Mouse (Mus musculus) c-Kit-positive CD71-positive TER-119-positive erythroid progenitor cells, embryonic 14.5 days (primary cell): Measurements from ENCODE around the gene Retreg1.
A peak's percentile ranks its signal among the peaks of the same experiment; 100 is the strongest.
"Not testable (repeated sequence)": the region's sequence is repeated elsewhere in the genome, so short reads cannot be mapped to it uniquely, and the experiment has no call there.

ENCODE experiments used
- DNase-seq: peaks from one replicate; pipeline ENCODE4 v3.0.0-alpha.2; 2013; ENCODE audit warnings: low spot score

The Retreg1 gene

DNA sequence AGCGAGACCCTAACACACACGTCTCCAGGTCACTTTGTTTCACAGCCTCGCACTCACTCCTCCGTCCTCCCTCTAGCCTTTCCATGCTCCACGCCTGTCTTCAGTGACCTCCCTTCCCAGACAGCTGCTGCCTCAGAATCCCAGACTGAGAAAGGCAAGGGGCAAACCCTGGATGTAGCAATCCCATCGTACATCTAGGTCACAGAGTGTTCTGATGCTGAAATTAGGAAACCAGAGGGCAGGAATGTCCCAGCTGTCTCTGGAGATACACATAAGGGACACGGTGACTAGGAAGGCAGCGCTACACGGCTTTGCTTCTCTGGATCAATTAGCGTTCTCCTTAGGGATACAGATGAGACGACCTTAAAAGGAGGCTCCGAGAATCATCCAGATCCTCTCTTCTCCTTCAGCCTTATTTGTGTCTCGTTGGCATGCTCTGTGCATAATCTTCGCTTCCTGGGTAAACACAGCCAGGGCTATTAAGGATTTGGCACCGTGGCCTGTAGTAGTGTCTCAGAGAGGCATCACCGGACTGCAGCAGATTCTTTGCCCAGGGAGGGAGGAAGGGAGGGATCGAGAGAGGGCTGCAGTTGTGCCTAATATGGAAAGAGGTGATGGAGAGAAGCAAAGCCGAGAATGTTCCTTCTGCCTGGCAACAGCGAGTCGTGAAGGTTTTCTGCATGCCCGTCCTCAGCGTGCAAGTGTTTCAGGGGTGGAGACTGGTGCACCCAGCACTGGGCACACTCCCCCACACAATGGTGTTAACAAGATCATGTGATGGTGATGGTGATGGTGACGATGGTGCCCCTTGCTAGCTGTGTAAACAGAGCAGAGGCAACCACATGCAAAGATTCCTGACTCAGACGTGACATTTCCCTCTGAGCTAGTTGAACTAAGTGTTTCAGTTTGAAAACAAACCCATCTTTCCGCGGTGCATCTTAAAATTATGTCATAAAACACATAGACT, 105.6 kb downstream of the Retreg1 start:
- no peak for DNase-seq

- no peak for DNase-seq
Measured at GRCm38 (mm10) chr15:25949696-25950095, 106.7 kb downstream of the Retreg1 start.

GRCm38 (mm10) chr15:25950584-25950983, 107.6 kb downstream of the Retreg1 start:
- no peak for DNase-seq

- no peak for DNase-seq
Measured at GRCm38 (mm10) chr15:25951037-25951436, 108.1 kb downstream of the Retreg1 start.

- DNase-seq = no peak
Measured at GRCm38 (mm10) chr15:25956001-25956400, 113.0 kb downstream of the Retreg1 start.

- no peak for DNase-seq
Measured at GRCm38 (mm10) chr15:25956422-25957117, 113.6 kb downstream of the Retreg1 start.

DNA sequence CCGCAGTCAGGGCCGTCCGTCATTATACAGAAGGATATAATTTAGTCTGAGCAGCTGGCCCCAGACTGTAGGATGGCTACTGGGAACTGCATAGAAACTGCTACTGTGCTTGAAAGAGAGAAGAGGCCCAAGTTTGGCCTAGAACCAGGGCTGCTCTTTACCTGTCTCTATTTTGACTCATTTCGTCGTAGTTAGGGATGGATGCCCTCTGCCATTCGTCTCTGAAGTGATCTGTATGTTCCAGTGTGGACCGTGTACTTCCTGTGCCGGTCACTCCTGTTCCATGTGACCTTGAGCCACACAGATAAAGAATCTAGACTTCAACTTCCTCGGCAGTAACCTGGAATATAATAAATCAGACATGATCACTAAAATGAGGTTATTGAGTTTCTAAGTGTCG, 114.7 kb downstream of the Retreg1 start:
- no peak for DNase-seq

- DNase-seq = no peak
Measured at GRCm38 (mm10) chr15:25959375-25959774, 116.4 kb downstream of the Retreg1 start.

- no peak for DNase-seq
Measured at GRCm38 (mm10) chr15:25960231-25960630, 117.3 kb downstream of the Retreg1 start.

GRCm38 (mm10) chr15:25966220-25966774, 123.3 kb downstream of the Retreg1 start:
- DNase-seq = no peak

DNA sequence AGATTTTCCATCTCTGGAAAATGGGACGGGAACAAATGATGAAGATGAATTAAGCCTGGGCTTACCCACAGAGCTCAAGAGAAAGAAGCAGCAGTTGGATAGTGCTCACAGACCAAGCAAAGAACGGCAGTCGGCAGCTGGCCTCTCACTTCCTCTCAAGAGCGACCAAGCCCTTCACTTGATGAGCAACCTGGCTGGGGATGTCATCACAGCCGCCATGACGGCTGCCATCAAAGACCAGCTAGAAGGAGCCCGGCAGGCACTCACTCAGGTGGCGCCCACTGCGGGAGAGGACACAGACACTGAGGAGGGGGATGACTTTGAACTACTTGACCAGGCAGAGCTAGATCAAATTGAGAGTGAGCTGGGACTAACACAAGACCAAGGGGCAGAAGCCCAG, 128.6 kb downstream of the Retreg1 start:
- no peak for DNase-seq

- no peak for DNase-seq
Measured at GRCm38 (mm10) chr15:25972758-25973157, 129.8 kb downstream of the Retreg1 start.

- no peak for DNase-seq
Measured at GRCm38 (mm10) chr15:25974352-25974751, 131.4 kb downstream of the Retreg1 start.

DNA sequence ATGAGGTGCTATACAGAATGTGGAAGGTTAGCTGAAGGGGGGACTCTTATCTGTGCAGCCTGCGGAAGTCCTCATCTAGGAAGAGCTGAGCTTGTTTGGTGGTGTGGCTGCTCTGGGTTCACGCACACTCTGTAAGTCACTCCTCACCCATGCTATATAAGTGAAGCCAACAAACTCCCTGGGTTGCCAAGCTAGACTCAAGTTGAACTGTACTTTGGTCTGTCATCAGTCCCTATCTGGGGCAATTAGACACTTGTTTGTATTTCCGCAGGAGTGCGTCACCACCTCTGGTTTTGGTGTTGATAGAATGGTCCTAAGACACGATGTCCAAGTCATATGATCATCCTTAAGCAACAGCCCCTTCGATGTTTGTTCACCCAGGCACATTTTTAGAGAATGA, 132.8 kb downstream of the Retreg1 start:
- DNase-seq = no peak

GRCm38 (mm10) chr15:25983614-25984013, 140.6 kb downstream of the Retreg1 start:
- DNase-seq = not testable (repeated sequence)

DNA sequence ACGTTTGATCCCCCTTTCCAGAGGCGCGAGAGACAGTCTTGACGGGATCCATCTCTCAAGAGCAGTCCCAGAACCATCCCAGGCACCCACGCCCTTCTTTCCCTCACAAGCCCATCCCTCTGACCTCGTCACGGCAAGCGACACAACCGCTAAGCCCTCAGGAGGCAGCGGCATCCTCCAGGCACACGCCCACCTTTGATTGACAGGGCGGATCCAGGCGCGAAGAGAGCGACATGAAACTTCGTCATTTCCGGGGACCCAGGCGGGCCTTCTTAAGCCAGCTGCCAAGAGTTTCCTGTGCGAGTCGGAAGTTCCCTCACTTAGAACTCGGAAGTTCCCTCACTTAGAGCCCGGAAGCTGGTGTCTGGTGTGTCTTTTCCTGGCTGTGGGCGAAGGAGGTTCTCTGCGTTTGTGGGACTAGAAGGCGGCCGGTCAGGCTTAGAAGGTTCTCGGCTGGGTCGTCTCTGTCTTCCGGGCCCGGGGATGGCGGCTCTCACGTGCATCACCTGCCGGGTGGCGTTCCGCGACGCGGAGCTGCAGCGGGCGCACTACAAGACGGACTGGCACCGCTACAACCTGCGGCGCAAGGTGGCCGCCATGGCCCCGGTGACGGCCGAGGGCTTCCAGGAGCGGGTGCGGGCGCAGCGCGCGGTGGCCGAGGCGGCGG, 141.2 kb downstream of the Retreg1 start, which contains the start of gene Zfp622:
Gene Zfp622 (plus strand): TSS at position 300 of the 667 bp plus-strand sequence.
- peak; percentile 97 for DNase-seq

- DNase-seq = peak; percentile 19
Measured at GRCm38 (mm10) chr15:25984734-25985492, 141.9 kb downstream of the Retreg1 start.

- DNase-seq = peak; percentile 68
Measured at GRCm38 (mm10) chr15:25992992-25993727, 150.2 kb downstream of the Retreg1 start.

DNA sequence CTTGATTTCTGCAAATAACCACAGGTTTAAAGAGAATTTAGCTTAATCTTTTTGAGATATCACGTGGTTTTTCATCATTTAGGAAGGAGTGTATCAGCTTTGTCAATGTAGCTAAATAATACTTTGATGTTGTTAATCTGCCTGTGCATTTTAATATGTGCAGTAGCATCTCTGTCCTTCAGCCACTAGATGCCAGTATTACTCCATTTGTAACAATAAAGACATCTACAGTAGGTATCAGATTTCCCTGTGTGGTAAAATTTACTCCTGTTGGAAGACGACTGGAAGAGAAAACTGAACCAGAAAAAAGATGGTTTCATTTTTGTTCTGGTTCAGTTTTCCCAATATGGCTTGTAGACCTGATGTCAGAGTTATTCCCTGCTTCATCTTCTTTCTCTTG, 152.5 kb downstream of the Retreg1 start:
- DNase-seq = no peak

- not testable (repeated sequence) for DNase-seq
Measured at GRCm38 (mm10) chr15:25999545-25999944, 156.6 kb downstream of the Retreg1 start.

DNA sequence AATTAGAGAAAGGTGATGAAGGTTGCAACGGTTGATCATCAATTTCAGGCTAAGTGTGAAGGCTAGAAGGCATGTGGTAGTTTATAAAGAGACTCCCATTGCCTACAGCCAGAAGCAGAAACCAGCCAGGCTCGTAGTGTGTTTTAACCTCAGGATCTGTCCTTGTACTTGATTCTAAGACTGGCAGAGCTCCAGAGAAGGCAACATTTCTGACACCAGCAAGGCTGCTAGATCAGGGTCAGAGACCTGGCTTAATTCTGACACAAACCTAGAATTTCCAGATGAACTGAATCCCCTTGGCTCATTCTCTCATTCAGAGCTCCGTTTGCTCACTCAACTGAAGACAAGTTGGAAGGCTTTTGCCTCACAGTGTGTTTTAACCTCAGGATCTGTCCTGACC, 165.6 kb downstream of the Retreg1 start:
- DNase-seq = no peak
